Mouse (Mus musculus) lung, embryonic 15.5 days (tissue): ENCODE measurements around the gene Yod1. TPM values are rescaled to one million over a fixed set of nuclear protein-coding genes. Genes with fewer than 3 reads are reported as not detected.
A peak's percentile ranks its signal among the peaks of the same experiment; 100 is the strongest.

Experiments used
- ATAC-seq: fragments of 200-750 bp; cut with Nextera tagmentation; 2 replicates; pipeline ENCODE4 v1.8.0; 2017; ENCODE audit warnings: moderate number of reproducible peaks, borderline replicate concordance; ENCODE audit not compliant: low FRiP score, low TSS enrichment; ENCODE audit errors: extremely low read depth
- H3K27ac ChIP-seq: fragments of 300-500 bp; sonication (generic); 2 replicates; pipeline ENCODE4 v1.5.1; 2015; ENCODE audit warnings: moderate library complexity, mild to moderate bottlenecking, inconsistent platforms
- H3K27me3 ChIP-seq: fragments of 300-500 bp; sonication (generic); 2 replicates; pipeline ENCODE4 v1.6.1; 2015; ENCODE audit warnings: inconsistent platforms
- H3K36me3 ChIP-seq: fragments of 300-500 bp; sonication (generic); 2 replicates; pipeline ENCODE4 v1.6.1; 2015; ENCODE audit warnings: inconsistent platforms
- H3K4me1 ChIP-seq: fragments of 300-500 bp; sonication (generic); 2 replicates; pipeline ENCODE4 v1.6.1; 2015; ENCODE audit warnings: inconsistent platforms
- H3K4me2 ChIP-seq: fragments of 300-500 bp; sonication (generic); 2 replicates; pipeline ENCODE4 v1.6.1; 2015; ENCODE audit warnings: inconsistent platforms, mild to moderate bottlenecking, moderate library complexity
- H3K4me3 ChIP-seq: fragments of 300-500 bp; sonication (generic); 2 replicates; pipeline ENCODE4 v1.5.1; 2015; ENCODE audit warnings: mild to moderate bottlenecking, inconsistent platforms
- H3K9ac ChIP-seq: fragments of 300-500 bp; sonication (generic); 2 replicates; pipeline ENCODE4 v1.6.1; 2015; ENCODE audit warnings: inconsistent platforms
- H3K9me3 ChIP-seq: fragments of 300-500 bp; sonication (generic); 2 replicates; pipeline ENCODE4 v1.6.1; 2016; ENCODE audit warnings: inconsistent platforms
- WGBS: fragments of 180-500 bp; shearing (Covaris S2); methylation state at CpG from one replicate; pipeline ENCODE4 v1.1.7; 2015; 5-methylcytosine and 5-hydroxymethylcytosine counted together
- polyA plus RNA-seq: library from polyadenylated mRNA; unstranded; fragments of >200 nt; fragmentation: Nextera tagmentation; extraction: Ambion mirVana; gene quantifications from 2 replicates; pipeline ENCODE4 v1.2.1, GENCODE M21; 2015

The Yod1 gene
- polyA plus RNA-seq, result 13.4 and 16.5 TPM in 2 replicates

- Histone ChIP-seq H3K4me2 (peak within 1 kb of the TSS; percentile 94), H3K36me3 (0 out of 2 replicates have a peak, but pooled peaks cover 5% of the 10 kb centered on the region), H3K27me3 (no peaks in the 10 kb centered on the region), H3K27ac (peak within 1 kb of the TSS; percentile 82), H3K4me1 (peaks cover 16% of the 10 kb centered on the region), H3K4me3 (peak within 1 kb of the TSS; percentile 95), H3K9me3 (no peaks in the 10 kb centered on the region), H3K9ac (peak within 1 kb of the TSS; percentile 91)
- WGBS, result 0% methylated on average over 54 of the region's 54 CpGs
- ATAC-seq, result peak; percentile 80
Observed at GRCm38 (mm10) chr1:130717291-130717871, at the start of gene Yod1. Gene Yod1 (plus strand): TSS chr1:130717327.

- Histone ChIP-seq H3K27me3 (no peaks in the 10 kb centered on the region), H3K27ac (no peak overlapping the region), H3K4me3 (no peak overlapping the region), H3K9ac (no peak overlapping the region), H3K4me1 (no peaks in the 10 kb centered on the region), H3K4me2 (no peak overlapping the region), H3K9me3 (no peaks in the 10 kb centered on the region), H3K36me3 (no peaks in the 10 kb centered on the region)
- 75% methylated on average over 2 of the region's 2 CpGs for WGBS
- no peak for ATAC-seq
Observed at GRCm38 (mm10) chr1:130678551-130678950, 38.6 kb upstream of the Yod1 start.

DNA sequence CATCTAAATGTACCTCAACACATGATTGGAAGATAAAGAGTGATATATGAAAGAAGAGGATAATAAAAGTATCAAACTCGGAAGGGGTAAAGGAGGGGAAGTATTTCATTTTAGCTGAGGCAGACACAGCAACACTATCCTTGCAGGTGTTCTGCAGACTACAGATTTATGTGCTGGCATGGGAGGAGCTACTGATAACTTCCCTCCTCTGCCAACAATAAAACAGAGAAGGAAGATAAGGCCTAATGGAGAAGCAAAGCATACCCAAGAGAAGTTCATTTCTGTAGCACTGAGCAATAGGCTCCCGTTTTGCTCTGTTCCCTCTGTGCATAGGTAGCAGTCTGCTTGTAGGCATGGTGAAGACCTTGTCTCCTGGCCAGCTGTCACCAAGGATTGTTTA is 36.1 kb upstream of the Yod1 start:
- H3K4me3 ChIP-seq, result no peak overlapping the region
- H3K36me3 ChIP-seq, result no peaks in the 10 kb centered on the region
- no peaks in the 10 kb centered on the region for H3K27me3 ChIP-seq
- no peak for ATAC-seq
- H3K9me3 ChIP-seq, result no peaks in the 10 kb centered on the region
- WGBS, result 56% methylated on average over 2 of the region's 2 CpGs
- H3K4me1 ChIP-seq, result no peaks in the 10 kb centered on the region
- H3K27ac ChIP-seq, result no peak overlapping the region
- no peak overlapping the region for H3K9ac ChIP-seq
- no peak overlapping the region for H3K4me2 ChIP-seq

DNA sequence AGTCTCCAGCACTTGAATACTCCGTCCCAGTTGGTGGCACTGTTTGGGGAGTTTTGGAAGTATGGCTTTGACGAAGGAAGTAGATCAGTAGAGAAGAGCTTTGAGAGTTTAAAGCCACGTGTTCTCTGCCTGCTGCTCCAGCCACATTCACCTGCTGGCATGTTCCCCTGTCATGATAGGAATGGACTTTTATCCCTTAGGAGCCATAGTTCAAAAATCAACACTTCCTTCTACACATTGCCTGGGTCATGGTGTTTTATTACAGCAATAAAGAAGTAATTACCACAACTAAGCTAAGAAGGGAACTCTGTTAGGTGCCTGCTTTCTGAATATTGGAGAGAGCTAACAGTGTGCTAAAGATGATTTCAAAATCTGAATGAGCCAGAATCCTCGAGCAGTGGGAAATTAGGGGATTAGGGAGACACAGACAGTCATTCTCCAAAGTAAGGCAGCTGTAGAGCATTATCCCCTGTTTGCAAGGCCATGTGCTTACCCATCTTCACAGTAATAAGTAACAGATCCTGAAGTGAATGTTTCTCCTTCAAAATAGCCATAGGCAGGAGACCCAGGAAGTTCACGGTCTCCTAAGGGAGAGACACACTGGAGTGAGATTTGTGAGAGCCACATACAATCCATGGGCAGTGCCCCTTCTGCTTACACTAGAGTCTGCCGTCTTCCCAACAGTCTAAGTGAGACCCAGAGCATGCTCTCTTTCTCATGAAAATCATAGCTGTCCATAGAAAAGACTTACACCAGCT is 35.3 kb upstream of the Yod1 start:
- WGBS, result 67% methylated on average over 6 of the region's 6 CpGs
- H3K4me3 ChIP-seq, result no peak overlapping the region
- H3K27ac ChIP-seq, result no peak overlapping the region
- no peak for ATAC-seq
- H3K4me1 ChIP-seq, result no peaks in the 10 kb centered on the region
- no peaks in the 10 kb centered on the region for H3K27me3 ChIP-seq
- no peak overlapping the region for H3K9ac ChIP-seq
- H3K9me3 ChIP-seq, result no peaks in the 10 kb centered on the region
- H3K4me2 ChIP-seq, result no peak overlapping the region
- H3K36me3 ChIP-seq, result no peaks in the 10 kb centered on the region

GRCm38 (mm10) chr1:130683905-130684304 is 33.2 kb upstream of the Yod1 start:
- no peak overlapping the region for H3K4me2 ChIP-seq
- H3K36me3 ChIP-seq, result no peaks in the 10 kb centered on the region
- H3K27me3 ChIP-seq, result no peaks in the 10 kb centered on the region
- 42% methylated on average over 1 of the region's 1 CpGs for WGBS
- H3K4me3 ChIP-seq, result no peak overlapping the region
- H3K4me1 ChIP-seq, result no peaks in the 10 kb centered on the region
- no peak overlapping the region for H3K27ac ChIP-seq
- no peak overlapping the region for H3K9ac ChIP-seq
- H3K9me3 ChIP-seq, result no peaks in the 10 kb centered on the region
- no peak for ATAC-seq

DNA sequence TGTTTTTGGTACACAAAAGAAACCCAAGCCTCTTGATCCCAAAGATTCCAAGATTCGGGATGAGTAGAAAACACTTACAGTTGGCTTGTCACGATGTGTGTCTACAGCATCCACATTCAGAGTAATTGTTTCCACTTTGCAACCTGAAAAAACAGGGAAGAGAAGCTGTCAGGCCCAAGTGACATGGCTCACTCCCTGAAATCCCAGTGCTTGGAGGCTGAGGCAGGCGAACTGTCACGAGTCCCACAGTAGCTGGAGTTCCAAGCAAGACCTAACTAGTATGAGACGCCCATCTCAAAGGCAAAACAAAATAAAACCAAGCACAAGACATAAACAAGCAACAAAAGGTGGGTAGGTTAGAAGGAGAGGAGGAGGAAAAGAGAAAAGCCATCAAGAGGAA is 18.5 kb upstream of the Yod1 start:
- H3K36me3 ChIP-seq, result peaks cover 43% of the 10 kb centered on the region
- H3K27ac ChIP-seq, result no peak overlapping the region
- no peak for ATAC-seq
- 92% methylated on average over 5 of the region's 5 CpGs for WGBS
- no peaks in the 10 kb centered on the region for H3K4me1 ChIP-seq
- no peak overlapping the region for H3K4me2 ChIP-seq
- H3K27me3 ChIP-seq, result no peaks in the 10 kb centered on the region
- H3K9me3 ChIP-seq, result no peaks in the 10 kb centered on the region
- H3K9ac ChIP-seq, result no peak overlapping the region
- H3K4me3 ChIP-seq, result no peak overlapping the region

DNA sequence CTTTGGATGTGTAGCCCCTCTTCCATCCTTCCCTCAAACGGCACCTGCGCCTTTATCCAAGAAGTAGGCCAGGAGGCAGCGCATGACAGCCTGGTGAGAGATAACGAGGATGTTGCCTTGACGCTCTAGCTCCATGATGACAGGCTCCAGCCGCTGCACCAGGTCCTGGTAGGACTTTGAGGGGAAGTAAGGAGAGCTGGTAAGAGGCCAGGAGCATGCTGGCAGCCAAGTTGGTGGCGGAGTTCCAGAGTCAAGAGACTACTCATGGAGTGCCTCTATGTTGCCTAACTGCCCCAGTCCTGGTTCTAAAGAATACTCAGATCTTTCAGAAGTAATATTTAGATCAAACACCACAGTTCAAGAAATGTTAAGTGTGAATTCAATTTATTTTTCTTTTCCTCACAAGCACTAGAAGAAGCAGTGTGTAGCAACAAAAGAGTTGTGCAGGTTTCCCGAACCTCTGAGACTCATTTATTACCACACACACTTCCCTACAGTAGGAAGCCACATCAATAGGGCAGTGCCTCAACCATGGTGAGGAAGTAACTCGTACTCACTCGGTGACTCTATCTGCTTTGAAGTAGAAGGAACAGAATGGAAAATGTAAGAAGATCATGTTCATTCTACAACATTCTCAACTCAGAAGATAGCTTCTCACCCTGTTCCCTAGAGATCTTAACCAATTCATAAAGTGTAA is 17.0 kb upstream of the Yod1 start:
- 91% methylated on average over 10 of the region's 10 CpGs for WGBS
- Histone ChIP-seq H3K4me3 (no peak overlapping the region), H3K4me1 (no peaks in the 10 kb centered on the region), H3K27me3 (no peaks in the 10 kb centered on the region), H3K9me3 (no peaks in the 10 kb centered on the region), H3K9ac (no peak overlapping the region), H3K27ac (no peak overlapping the region), H3K36me3 (peaks cover 47% of the 10 kb centered on the region), H3K4me2 (no peak overlapping the region)
- no peak for ATAC-seq

- Histone ChIP-seq H3K4me2 (no peak overlapping the region), H3K27me3 (no peaks in the 10 kb centered on the region), H3K4me1 (no peaks in the 10 kb centered on the region), H3K9me3 (no peaks in the 10 kb centered on the region), H3K9ac (no peak overlapping the region), H3K36me3 (peaks cover 59% of the 10 kb centered on the region), H3K4me3 (no peak overlapping the region), H3K27ac (no peak overlapping the region)
- ATAC-seq, result no peak
- WGBS, result 93% methylated on average over 11 of the region's 11 CpGs
Observed at GRCm38 (mm10) chr1:130701976-130702375, 15.2 kb upstream of the Yod1 start.

DNA sequence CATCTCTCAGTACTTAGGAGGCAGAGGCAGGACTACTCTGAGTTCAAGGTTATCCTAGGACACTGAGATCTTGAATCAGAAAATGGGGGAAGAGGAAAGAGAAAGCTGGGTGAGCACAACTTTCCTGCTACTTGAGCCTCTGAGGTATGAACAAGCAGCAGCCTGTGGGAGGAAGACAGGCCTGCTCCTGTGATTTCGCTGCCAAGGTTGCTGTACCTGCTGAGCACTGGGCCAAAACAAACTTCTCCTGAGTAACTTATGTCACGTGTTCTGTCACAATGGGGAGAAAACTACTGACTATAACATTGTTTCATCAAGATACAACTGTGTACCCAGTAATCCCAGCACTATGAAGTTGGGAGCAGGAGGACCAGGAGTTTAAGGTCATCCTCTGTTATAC is 13.5 kb upstream of the Yod1 start:
- H3K27ac ChIP-seq, result no peak overlapping the region
- H3K4me2 ChIP-seq, result no peak overlapping the region
- H3K9ac ChIP-seq, result no peak overlapping the region
- ATAC-seq, result no peak
- H3K36me3 ChIP-seq, result peaks cover 53% of the 10 kb centered on the region
- 64% methylated on average over 2 of the region's 2 CpGs for WGBS
- no peaks in the 10 kb centered on the region for H3K27me3 ChIP-seq
- no peaks in the 10 kb centered on the region for H3K4me1 ChIP-seq
- H3K4me3 ChIP-seq, result no peak overlapping the region
- no peaks in the 10 kb centered on the region for H3K9me3 ChIP-seq

DNA sequence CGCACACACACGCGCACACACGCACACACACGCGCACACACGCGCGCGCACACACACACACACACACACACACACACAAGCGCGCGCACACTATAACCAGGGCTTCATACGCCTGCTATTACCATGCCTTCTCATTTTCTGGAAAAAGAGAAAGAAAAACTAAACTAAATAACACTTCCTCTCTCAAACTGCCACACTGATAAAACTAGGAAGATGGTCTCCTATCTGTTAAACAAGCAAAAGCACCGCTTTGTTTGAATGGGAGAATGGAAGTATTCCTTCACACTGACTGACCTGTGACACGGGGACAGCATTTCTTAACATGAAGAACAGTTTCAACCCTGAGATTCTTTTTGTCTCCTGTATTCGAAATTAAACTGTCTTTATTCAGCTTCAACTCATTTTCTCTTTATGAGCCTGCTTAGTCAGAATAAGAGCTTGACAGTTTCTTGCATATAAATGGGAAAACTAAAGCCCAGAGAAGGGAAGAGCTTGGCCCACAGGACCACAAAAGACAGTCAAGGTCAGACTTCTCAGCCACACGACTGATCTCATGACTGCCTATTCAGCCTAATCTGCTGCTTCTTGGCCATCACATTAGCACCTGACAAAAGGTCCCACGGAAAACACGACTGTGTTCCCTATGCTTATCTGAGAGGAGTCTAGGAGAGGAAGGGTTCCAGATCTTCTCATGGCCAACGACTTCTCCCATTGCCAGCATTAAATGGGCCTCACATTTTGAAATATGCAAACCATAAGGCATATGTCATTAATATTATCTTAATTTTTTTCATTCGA is 6.6 kb upstream of the Yod1 start:
- peaks cover 12% of the 10 kb centered on the region; the same call in 1 of the 2 replicates for H3K36me3 ChIP-seq
- no peak overlapping the region for H3K4me2 ChIP-seq
- H3K4me1 ChIP-seq, result peaks cover 6% of the 10 kb centered on the region
- no peak for ATAC-seq
- H3K27ac ChIP-seq, result no peak overlapping the region
- no peaks in the 10 kb centered on the region for H3K9me3 ChIP-seq
- no peaks in the 10 kb centered on the region for H3K27me3 ChIP-seq
- 86% methylated on average over 22 of the region's 22 CpGs for WGBS
- no peak overlapping the region for H3K9ac ChIP-seq
- no peak overlapping the region for H3K4me3 ChIP-seq

- no peak overlapping the region for H3K27ac ChIP-seq
- H3K4me3 ChIP-seq, result no peak overlapping the region
- ATAC-seq, result no peak
- peaks cover 13% of the 10 kb centered on the region for H3K4me1 ChIP-seq
- no peak overlapping the region for H3K4me2 ChIP-seq
- H3K36me3 ChIP-seq, result no peaks in the 10 kb centered on the region
- no peak overlapping the region for H3K9ac ChIP-seq
- no peaks in the 10 kb centered on the region for H3K27me3 ChIP-seq
- no peaks in the 10 kb centered on the region for H3K9me3 ChIP-seq
- WGBS, result 78% methylated on average over 4 of the region's 4 CpGs
Observed at GRCm38 (mm10) chr1:130714046-130714445, 3.1 kb upstream of the Yod1 start.
